In genomic region chr17:30775096-30775495, GRCm38 (mm10) we compare ENCODE assay signal across 18 mouse cellular contexts.
"Had no signal": no experiment of that assay in that cellular context is flagged by ENCODE, and none has a peak within 500 bp of the region (broad histone marks: within the 10 kb centered on the region; RNA-seq: fewer than 3 reads in every experiment).

No protein-coding gene starts in this region.

- H3K36me3 ChIP-seq: limb, embryonic 13.5 days; midbrain, embryonic 15.5 days; neural tube, embryonic 12.5 days; stomach, embryonic 15.5 days had no signal

- H3K9me3 ChIP-seq: liver, embryonic 15.5 days; midbrain, embryonic 15.5 days; neural tube, embryonic 12.5 days; stomach, embryonic 15.5 days had no signal

- H3K4me1 ChIP-seq: liver, embryonic 15.5 days; midbrain, embryonic 15.5 days; neural tube, embryonic 12.5 days; stomach, embryonic 15.5 days had no signal

- H3K27me3 ChIP-seq: limb, embryonic 13.5 days; liver, embryonic 15.5 days; midbrain, embryonic 15.5 days; neural tube, embryonic 12.5 days; stomach, embryonic 15.5 days had no signal

- H3K4me2 ChIP-seq: limb, embryonic 13.5 days; liver, embryonic 11.5 days; liver, embryonic 15.5 days; midbrain, embryonic 11.5 days; midbrain, embryonic 15.5 days; neural tube, embryonic 12.5 days; stomach, embryonic 15.5 days had no signal

- H3K4me3 ChIP-seq: layer of hippocampus, adult 2 months; limb, embryonic 13.5 days; liver, embryonic 15.5 days; midbrain, embryonic 15.5 days; neural tube, embryonic 12.5 days; stomach, embryonic 15.5 days had no signal

- DNase-seq: kidney, adult 8-10 months; kidney, postnatal 10 days; kidney, postnatal 4 days; lung, adult 2 months; lung, postnatal 36 days; right cerebral cortex, postnatal 14 days; thymus, adult 2 months; thymus, postnatal 25 days had no signal

- H3K27ac ChIP-seq: layer of hippocampus, adult 2 months; limb, embryonic 13.5 days; liver, embryonic 15.5 days; midbrain, embryonic 15.5 days; neural tube, embryonic 12.5 days; stomach, embryonic 15.5 days had no signal

- ATAC-seq: intestine, postnatal 0 days; lung, postnatal 0 days; midbrain, embryonic 15.5 days had no signal

- H3K9ac ChIP-seq: limb, embryonic 13.5 days; liver, embryonic 15.5 days; midbrain, embryonic 15.5 days; neural tube, embryonic 12.5 days; stomach, embryonic 15.5 days had no signal
